Mouse (Mus musculus): Measurements from ENCODE around the gene Clip1. TPM values are rescaled to one million over a fixed set of nuclear protein-coding genes. Genes with fewer than 3 reads are reported as not detected.

The Clip1 gene
- polyA plus RNA-seq, 1 experiment from 2014 or later = 86.1 TPM

GRCm38 (mm10) chr5:123662059-123662458, 22.4 kb downstream of the Clip1 start:
- no peak overlapping the region for H3K9ac ChIP-seq (ENCODE audit: low read depth, low read length)
- no peak overlapping the region for H3K4me2 ChIP-seq (ENCODE audit: low read length)
- WGBS = 80% methylated on average over 9 of the region's 9 CpGs
- no peaks in the 10 kb centered on the region for H3K27me3 ChIP-seq (ENCODE audit: control insufficient read depth, insufficient read depth, low read depth, low read length)
- H3K4me1 ChIP-seq (ENCODE audit: control insufficient read depth, insufficient read depth, low read length) = no peaks in the 10 kb centered on the region
- H3K9me3 ChIP-seq (replicated peaks; ENCODE audit: control insufficient read depth, low read length, poor library complexity, severe bottlenecking) = no peaks in the 10 kb centered on the region
- H3K36me3 ChIP-seq (ENCODE audit: control insufficient read depth, insufficient read depth, low read length) = no peaks in the 10 kb centered on the region
- H3K4me3 ChIP-seq (ENCODE audit: low read depth, low read length) = no peak overlapping the region
- ATAC-seq = no peak
- no peak overlapping the region for H3K27ac ChIP-seq (ENCODE audit: low read length)

- Histone ChIP-seq H3K27ac (ENCODE audit: low read length) (no peak overlapping the region), H3K36me3 (ENCODE audit: control insufficient read depth, insufficient read depth, low read length) (no peaks in the 10 kb centered on the region), H3K9me3 (replicated peaks; ENCODE audit: control insufficient read depth, low read length, poor library complexity, severe bottlenecking) (no peaks in the 10 kb centered on the region), H3K4me2 (ENCODE audit: low read length) (no peak overlapping the region), H3K4me1 (ENCODE audit: control insufficient read depth, insufficient read depth, low read length) (no peaks in the 10 kb centered on the region), H3K9ac (ENCODE audit: low read depth, low read length) (no peak overlapping the region), H3K27me3 (ENCODE audit: control insufficient read depth, insufficient read depth, low read depth, low read length) (no peaks in the 10 kb centered on the region), H3K4me3 (ENCODE audit: low read depth, low read length) (no peak overlapping the region)
- ATAC-seq = no peak
- WGBS = 88% methylated on average over 3 of the region's 3 CpGs
Observed at GRCm38 (mm10) chr5:123661602-123662001, 22.8 kb downstream of the Clip1 start.

GRCm38 (mm10) chr5:123657651-123658050, 26.8 kb downstream of the Clip1 start:
- no peaks in the 10 kb centered on the region for H3K9me3 ChIP-seq (replicated peaks; ENCODE audit: control insufficient read depth, low read length, poor library complexity, severe bottlenecking)
- H3K9ac ChIP-seq (ENCODE audit: low read depth, low read length) = no peak overlapping the region
- no peak overlapping the region for H3K27ac ChIP-seq (ENCODE audit: low read length)
- 83% methylated on average over 7 of the region's 7 CpGs for WGBS
- H3K4me1 ChIP-seq (ENCODE audit: control insufficient read depth, insufficient read depth, low read length) = no peaks in the 10 kb centered on the region
- H3K27me3 ChIP-seq (ENCODE audit: control insufficient read depth, insufficient read depth, low read depth, low read length) = no peaks in the 10 kb centered on the region
- H3K4me2 ChIP-seq (ENCODE audit: low read length) = no peak overlapping the region
- peaks cover 3% of the 10 kb centered on the region; the same call in 1 of the 2 replicates for H3K36me3 ChIP-seq (ENCODE audit: control insufficient read depth, insufficient read depth, low read length)
- no peak overlapping the region for H3K4me3 ChIP-seq (ENCODE audit: low read depth, low read length)
- no peak for ATAC-seq

GRCm38 (mm10) chr5:123654937-123655336, 29.5 kb downstream of the Clip1 start:
- no peak overlapping the region for H3K4me2 ChIP-seq (ENCODE audit: low read length)
- H3K36me3 ChIP-seq (ENCODE audit: control insufficient read depth, insufficient read depth, low read length) = peaks cover 3% of the 10 kb centered on the region; the same call in 1 of the 2 replicates
- no peaks in the 10 kb centered on the region for H3K4me1 ChIP-seq (ENCODE audit: control insufficient read depth, insufficient read depth, low read length)
- H3K27me3 ChIP-seq (ENCODE audit: control insufficient read depth, insufficient read depth, low read depth, low read length) = no peaks in the 10 kb centered on the region
- ATAC-seq = no peak
- H3K9ac ChIP-seq (ENCODE audit: low read depth, low read length) = no peak overlapping the region
- WGBS = 13% methylated on average over 5 of the region's 5 CpGs
- no peak overlapping the region for H3K4me3 ChIP-seq (ENCODE audit: low read depth, low read length)
- no peaks in the 10 kb centered on the region for H3K9me3 ChIP-seq (replicated peaks; ENCODE audit: control insufficient read depth, low read length, poor library complexity, severe bottlenecking)
- H3K27ac ChIP-seq (ENCODE audit: low read length) = no peak overlapping the region

- ATAC-seq = no peak
- Histone ChIP-seq H3K4me1 (ENCODE audit: control insufficient read depth, insufficient read depth, low read length) (no peaks in the 10 kb centered on the region), H3K4me2 (ENCODE audit: low read length) (no peak overlapping the region), H3K9ac (ENCODE audit: low read depth, low read length) (no peak overlapping the region), H3K27ac (ENCODE audit: low read length) (no peak overlapping the region), H3K27me3 (ENCODE audit: control insufficient read depth, insufficient read depth, low read depth, low read length) (no peaks in the 10 kb centered on the region), H3K4me3 (ENCODE audit: low read depth, low read length) (no peak overlapping the region), H3K36me3 (ENCODE audit: control insufficient read depth, insufficient read depth, low read length) (peaks cover 3% of the 10 kb centered on the region; the same call in 1 of the 2 replicates), H3K9me3 (replicated peaks; ENCODE audit: control insufficient read depth, low read length, poor library complexity, severe bottlenecking) (no peaks in the 10 kb centered on the region)
- 87% methylated on average over 11 of the region's 11 CpGs for WGBS
Observed at GRCm38 (mm10) chr5:123653287-123653801, 31.1 kb downstream of the Clip1 start.

GRCm38 (mm10) chr5:123650825-123651224, 33.6 kb downstream of the Clip1 start:
- Histone ChIP-seq H3K9ac (ENCODE audit: low read depth, low read length) (no peak overlapping the region), H3K4me2 (ENCODE audit: low read length) (no peak overlapping the region), H3K27ac (ENCODE audit: low read length) (no peak overlapping the region), H3K4me1 (ENCODE audit: control insufficient read depth, insufficient read depth, low read length) (no peaks in the 10 kb centered on the region), H3K27me3 (ENCODE audit: control insufficient read depth, insufficient read depth, low read depth, low read length) (no peaks in the 10 kb centered on the region), H3K4me3 (ENCODE audit: low read depth, low read length) (no peak overlapping the region), H3K36me3 (ENCODE audit: control insufficient read depth, insufficient read depth, low read length) (peaks cover 17% of the 10 kb centered on the region), H3K9me3 (replicated peaks; ENCODE audit: control insufficient read depth, low read length, poor library complexity, severe bottlenecking) (no peaks in the 10 kb centered on the region)
- 73% methylated on average over 2 of the region's 2 CpGs for WGBS
- ATAC-seq = no peak

GRCm38 (mm10) chr5:123642401-123642800, 42.0 kb downstream of the Clip1 start:
- no peak overlapping the region for H3K9ac ChIP-seq (ENCODE audit: low read depth, low read length)
- H3K4me2 ChIP-seq (ENCODE audit: low read length) = no peak overlapping the region
- no peak overlapping the region for H3K4me3 ChIP-seq (ENCODE audit: low read depth, low read length)
- H3K27me3 ChIP-seq (ENCODE audit: control insufficient read depth, insufficient read depth, low read depth, low read length) = no peaks in the 10 kb centered on the region
- H3K36me3 ChIP-seq (ENCODE audit: control insufficient read depth, insufficient read depth, low read length) = peaks cover 49% of the 10 kb centered on the region
- ATAC-seq = no peak
- no peaks in the 10 kb centered on the region for H3K4me1 ChIP-seq (ENCODE audit: control insufficient read depth, insufficient read depth, low read length)
- WGBS = 94% methylated on average over 17 of the region's 17 CpGs
- no peaks in the 10 kb centered on the region for H3K9me3 ChIP-seq (replicated peaks; ENCODE audit: control insufficient read depth, low read length, poor library complexity, severe bottlenecking)
- H3K27ac ChIP-seq (ENCODE audit: low read length) = no peak overlapping the region

- 91% methylated on average over 7 of the region's 7 CpGs for WGBS
- no peak overlapping the region for H3K9ac ChIP-seq (ENCODE audit: low read depth, low read length)
Observed at GRCm38 (mm10) chr5:123641259-123641900, 43.0 kb downstream of the Clip1 start.

GRCm38 (mm10) chr5:123640181-123640580, 44.2 kb downstream of the Clip1 start:
- no peak for ATAC-seq
- Histone ChIP-seq H3K9me3 (replicated peaks; ENCODE audit: control insufficient read depth, low read length, poor library complexity, severe bottlenecking) (no peaks in the 10 kb centered on the region), H3K4me3 (ENCODE audit: low read depth, low read length) (no peak overlapping the region), H3K4me2 (ENCODE audit: low read length) (no peak overlapping the region), H3K27me3 (ENCODE audit: control insufficient read depth, insufficient read depth, low read depth, low read length) (no peaks in the 10 kb centered on the region), H3K36me3 (ENCODE audit: control insufficient read depth, insufficient read depth, low read length) (peaks cover 39% of the 10 kb centered on the region), H3K4me1 (ENCODE audit: control insufficient read depth, insufficient read depth, low read length) (no peaks in the 10 kb centered on the region), H3K9ac (ENCODE audit: low read depth, low read length) (no peak overlapping the region), H3K27ac (ENCODE audit: low read length) (no peak overlapping the region)
- 74% methylated on average over 9 of the region's 9 CpGs for WGBS

More at GRCm38 (mm10) chr5:123641259-123641900, 43.0 kb downstream of the Clip1 start:
- H3K27me3 ChIP-seq (ENCODE audit: control insufficient read depth, insufficient read depth, low read depth, low read length) = no peaks in the 10 kb centered on the region
- H3K36me3 ChIP-seq (ENCODE audit: control insufficient read depth, insufficient read depth, low read length) = peaks cover 45% of the 10 kb centered on the region
- no peak overlapping the region for H3K4me2 ChIP-seq (ENCODE audit: low read length)
- H3K27ac ChIP-seq (ENCODE audit: low read length) = no peak overlapping the region
- no peaks in the 10 kb centered on the region for H3K9me3 ChIP-seq (replicated peaks; ENCODE audit: control insufficient read depth, low read length, poor library complexity, severe bottlenecking)
- H3K4me3 ChIP-seq (ENCODE audit: low read depth, low read length) = no peak overlapping the region
- ATAC-seq = no peak
- no peaks in the 10 kb centered on the region for H3K4me1 ChIP-seq (ENCODE audit: control insufficient read depth, insufficient read depth, low read length)
